Mouse (Mus musculus) gastrocnemius, postnatal 25 days (tissue): Measurements from ENCODE around the gene Cd300lf. TPM values are rescaled to one million over a fixed set of nuclear protein-coding genes. Genes with fewer than 3 reads are reported as not detected.

ENCODE experiments used
- DNase-seq: peaks from one replicate; pipeline ENCODE4 v3.0.0; 2022
- total RNA-seq, 2 experiments: library from RNA; stranded (reverse); gene quantifications; 1 replicate in 1 of 2; 2 replicates in 1 of 2; pipeline ENCODE4 v1.2.3; 2021

The Cd300lf gene
- total RNA-seq, 2 experiments from 2014 or later = not detected

DNA sequence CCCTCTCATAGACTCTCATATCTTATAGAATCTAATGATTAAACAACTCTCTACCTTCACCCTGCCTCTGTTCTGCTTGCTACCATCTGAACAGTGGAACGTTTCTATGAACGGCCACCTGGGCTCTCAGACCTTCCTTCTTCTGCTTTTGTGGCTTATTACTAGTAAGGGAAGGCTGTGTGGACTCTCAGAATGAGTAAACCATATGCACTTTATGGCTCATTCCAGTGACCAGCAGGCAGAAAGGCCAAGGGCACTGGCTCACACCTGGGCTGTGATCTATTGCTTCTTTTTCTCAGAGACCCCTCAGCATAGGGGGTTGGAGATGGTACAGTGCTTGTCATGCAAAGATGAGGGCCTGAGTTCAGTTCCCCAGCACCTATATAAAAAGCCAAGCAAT, 27.2 kb downstream of the Cd300lf start:
- no peak for DNase-seq

DNA sequence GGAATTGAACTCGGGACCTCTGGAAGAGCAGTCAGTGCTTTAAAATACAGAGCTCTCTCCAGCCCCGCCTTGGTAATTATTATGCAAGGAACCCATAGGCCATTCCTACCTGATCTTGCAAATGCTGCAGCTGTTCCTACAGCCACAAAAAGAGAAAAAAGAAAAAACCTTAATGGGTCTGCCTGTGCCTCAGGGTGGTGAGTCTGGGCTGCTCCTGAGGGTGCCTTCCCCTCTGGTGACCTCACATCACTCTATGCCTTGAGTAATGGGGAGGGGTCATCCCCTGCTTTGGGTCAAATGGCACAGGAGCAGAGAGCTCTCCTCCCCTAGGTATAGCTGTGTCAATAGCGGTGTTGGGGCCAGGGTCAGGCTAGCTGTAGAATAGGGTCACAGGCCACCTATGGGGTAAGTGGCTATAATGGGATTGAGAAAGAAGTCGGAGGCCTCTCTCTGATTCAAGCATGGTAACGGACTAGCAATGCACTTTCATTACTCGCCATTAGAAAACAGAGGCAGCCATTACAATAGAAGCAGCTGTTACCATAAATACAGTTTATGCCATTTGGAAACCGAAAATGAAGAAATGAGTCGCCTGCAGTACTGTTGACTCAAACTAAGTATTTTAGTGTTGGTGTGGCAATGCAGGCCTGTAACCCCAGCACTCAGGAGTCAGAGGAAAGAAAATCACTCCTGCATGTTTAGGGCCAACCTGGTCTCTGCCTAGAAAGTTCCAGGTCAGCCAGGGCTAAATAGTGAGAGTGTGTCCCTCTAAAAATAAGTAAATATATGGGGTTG, 28.8 kb downstream of the Cd300lf start:
- no peak for DNase-seq

DNA sequence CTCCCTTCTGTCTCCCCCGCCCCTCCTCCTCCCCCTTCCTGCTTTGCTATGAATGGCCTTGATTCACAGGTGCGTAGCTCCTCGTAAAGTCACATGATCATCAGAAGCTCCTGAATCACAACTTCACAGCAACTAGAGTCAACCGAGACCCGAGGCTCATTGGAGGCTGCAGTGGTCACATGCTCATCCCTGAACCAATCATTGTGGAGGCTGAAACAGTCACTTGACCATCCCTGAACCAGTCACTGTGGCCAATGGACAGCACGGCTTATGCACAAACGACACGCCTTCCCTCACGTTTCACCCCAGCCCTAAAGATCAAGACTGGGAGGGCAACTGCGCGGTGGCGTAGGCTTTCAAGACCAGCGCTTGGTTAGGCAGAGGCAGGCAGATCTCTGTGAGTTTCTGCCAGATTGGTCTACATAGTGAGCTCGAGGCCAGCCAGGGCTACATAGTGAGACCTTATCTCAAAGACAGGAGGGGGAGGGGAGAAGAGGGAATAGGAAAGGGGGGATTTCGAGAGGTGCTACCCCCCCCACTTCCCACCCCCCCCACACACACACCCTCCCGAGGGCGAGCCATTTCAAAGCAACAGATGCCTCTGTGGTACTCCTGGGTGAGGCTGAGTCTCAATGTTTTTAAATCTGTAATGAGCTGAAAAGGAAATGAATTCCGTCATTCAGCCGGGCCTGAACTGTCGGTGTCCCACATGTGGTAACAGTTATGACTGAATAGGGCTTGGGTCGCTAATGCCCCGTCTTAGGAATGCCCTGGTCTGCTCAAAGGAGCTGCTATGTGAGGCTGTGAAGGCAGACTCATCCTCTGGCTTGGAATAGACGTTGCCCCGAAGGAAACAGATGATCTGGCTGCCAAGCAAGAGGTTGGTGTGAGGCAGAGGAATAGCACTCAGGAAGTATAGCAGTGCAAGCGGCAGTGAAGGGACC, 30.1 kb downstream of the Cd300lf start:
- DNase-seq = no peak

DNA sequence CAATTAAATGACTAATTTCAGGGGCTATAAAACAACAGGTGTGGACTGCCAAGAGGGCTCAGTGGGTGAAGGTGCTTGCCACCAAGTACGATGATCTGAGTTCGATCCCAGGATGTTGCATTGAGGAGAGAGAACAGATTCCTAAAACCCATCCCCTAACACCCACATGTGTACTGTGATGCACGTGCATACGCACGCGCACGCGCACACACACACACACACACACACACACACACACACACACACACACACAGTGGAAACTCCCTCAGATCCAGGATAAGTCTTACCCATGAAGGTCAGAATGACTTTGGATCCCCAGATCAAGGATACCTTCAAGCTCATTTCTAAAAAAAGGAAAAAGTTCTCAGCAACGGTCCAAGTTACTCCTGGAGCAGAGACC, 31.7 kb downstream of the Cd300lf start:
- no peak for DNase-seq

DNA sequence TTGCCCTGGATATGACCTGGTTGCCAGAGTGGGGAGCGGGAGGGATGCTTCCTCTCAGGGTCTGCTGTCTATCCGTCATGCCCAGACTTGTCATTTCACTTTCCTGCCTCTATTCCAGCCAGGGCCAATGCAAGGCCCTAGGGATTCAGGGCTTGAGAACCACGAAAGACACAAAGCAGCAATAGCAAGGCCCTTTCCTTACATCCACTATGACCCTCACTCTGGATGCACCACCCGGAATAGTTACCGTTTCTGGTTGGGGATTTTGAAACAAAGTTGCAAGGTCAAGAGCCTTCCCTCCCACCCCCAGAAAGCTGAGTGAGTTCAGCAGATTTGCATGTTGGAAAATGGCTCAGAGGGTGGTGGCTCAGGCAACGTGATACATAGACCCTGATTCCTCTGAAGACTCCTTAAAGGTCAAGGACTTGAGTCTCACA, 32.2 kb downstream of the Cd300lf start:
- no peak for DNase-seq

DNA sequence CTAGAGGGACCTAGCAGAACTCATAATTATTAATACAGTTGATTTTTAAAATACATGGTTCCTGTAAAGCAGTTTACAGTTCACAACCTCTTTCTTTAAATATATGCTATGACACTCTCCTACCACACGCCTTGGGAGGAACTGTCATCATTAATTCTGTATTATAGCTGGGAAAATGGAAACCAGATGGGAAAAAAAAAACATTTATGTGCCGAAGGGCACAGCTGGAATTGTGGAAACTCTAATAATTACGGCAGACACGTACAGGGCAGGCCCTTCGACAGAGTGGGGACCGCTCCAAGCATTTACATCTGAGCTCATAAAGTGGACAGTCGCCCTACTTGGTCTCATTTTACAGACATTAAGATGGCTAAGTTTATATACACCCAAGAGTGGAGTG, 33.1 kb downstream of the Cd300lf start:
- DNase-seq = no peak

DNA sequence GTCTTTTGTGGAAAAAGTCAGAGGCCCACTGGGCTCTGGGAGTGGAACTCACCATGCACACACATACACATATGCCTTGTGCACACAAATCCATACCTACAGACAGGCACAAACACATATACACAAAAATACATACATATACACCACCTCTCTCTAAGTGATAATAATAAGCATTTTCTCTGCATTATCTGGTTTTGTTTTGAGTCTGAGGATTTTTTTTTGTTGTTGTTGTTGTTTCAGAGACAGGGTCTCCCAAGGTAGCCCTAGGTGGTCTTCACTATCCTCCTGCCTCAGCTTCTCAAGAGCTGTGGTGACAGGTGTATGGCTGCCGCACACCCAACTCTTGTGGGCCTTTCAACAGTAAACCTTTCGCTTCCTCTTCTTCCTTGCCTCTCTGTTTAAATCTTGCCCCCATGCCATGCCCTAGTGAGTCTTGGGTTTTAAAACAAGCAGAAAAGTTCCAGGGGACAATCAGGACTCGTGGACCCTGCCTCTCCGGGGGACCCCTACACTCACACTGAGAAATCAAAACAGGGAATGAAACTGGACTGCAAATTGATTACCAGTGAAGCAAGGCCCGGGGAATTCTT, 33.7 kb downstream of the Cd300lf start:
- no peak for DNase-seq

DNA sequence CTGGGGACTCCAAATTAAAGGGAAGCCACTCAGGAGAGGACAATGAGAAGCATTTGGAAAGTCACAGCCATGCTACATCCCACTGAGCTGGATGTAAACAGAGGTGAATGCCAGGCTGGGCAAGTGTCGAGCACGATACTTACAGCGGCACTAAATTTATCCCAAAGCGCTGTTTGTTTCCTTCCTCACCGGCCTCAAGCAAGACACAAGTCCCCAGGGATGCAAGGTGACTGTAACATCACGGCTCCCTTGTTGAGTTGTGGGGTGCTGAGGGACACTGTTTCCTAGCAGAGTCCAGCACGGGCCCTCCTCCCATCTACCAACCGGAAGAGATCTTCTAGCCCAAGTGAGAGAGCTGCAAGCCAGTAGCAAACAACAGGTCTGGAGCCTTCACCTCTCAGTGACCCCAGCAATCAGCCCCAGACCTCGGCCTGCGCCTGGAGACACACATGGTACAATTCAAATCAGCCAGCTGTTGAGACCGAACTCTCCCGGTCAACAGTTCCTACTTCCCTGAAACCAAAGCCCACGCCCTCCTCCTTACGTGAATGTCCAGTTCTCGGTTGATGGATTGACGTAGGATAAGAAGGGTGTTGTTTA, 34.5 kb downstream of the Cd300lf start:
- no peak for DNase-seq

DNA sequence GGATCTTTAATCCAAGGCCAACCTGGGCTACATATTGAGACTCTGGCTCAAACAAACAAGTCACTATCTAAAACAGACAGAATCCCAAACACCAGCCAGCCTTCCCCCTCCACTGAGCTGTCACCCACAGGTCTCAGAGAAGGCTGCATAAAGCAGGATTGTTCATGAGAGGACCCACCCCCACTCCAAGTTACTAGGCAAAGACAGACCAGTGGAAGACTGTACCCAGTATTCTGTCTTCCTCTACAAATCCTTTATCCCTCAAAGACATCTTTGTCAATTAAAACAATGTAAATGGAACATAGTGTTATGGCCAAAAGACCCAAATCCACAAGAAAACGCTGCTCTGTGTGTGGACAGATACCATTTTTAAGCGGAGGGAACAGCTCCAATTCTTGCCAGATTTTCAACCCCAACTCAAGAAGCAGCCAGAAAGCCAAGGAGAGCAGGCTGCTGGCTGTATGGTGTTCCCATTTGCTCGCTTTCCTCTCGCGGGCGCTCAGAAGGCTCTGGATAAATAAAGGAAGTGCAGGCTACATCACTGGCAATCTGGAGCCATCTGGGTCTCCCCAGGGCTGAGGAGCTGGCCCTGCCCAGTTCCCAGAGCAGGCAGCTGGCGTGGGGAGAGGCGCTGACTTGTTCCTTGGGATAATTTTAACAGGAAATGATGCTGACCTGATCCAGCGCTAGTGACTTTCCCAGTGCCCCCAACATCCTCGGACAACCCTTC, 35.4 kb downstream of the Cd300lf start:
- no peak for DNase-seq

DNA sequence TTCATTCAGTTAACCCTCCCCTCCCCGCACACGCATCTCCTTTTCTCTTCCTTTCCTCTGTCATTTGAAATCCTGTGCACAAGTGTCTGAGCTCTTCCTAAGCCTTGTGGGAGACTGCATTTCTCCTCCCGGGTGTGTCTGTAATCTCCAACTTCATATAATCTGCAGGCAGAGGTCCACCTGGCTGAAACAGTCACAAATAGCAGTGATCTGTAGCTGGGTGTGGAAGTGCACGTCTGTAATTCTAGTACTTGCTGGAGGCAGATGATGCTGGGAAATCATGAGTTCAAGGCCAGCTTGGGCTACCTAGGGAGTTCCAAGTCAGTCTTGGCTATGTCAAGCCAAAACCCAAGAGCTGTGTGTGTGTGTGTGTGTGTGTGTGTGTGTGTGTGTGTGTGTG, 41.7 kb downstream of the Cd300lf start:
- DNase-seq = no peak

DNA sequence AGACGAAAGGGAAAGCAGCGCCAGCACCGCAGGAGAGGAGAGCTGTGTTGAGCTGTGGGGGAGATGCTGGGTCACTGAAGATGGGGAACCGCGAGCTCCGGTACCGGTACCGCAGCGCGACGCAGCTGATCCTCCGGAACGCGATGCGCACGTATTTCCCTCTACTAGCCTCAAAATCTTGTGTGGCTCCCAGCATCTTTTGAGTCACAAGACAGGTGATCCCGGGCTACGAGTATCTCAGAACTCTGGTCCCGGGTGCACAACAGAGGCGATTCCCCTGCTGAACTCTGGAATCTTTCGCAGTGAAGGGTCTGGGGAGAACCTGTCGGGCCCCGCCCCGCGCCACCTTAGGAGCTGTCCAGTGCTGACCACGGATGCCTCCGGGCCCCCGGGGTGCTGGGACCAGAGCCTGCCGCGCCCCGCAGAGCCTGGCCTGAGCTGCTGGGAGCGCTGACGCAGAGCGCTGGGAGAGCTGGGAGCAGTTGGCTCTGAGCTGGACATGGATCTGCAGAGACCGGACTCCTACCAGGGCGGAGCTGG, 42.4 kb downstream of the Cd300lf start, which contains the start of gene Rab37:
Gene Rab37, plus strand, starts transcription at position 70 of the 540 bp plus-strand sequence.
- DNase-seq = no peak

DNA sequence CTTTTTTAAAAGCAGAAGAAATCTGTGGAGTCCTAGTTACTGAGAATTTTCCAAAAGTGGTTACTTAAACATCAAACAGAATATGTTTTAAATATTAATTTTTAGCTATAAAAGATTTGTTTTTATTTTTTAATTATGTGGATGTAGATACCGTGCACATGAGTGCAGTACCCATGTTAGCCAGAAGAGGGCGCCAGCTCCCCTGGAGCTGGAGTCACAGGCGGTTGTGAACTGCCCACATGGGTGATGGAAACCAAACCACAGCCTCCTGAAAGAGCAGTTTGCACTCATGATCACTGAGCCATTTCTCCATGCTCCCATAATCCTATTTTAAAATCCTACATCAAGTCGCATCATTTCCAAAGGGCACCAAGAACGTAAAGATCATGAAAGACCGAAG, 43.9 kb downstream of the Cd300lf start:
- DNase-seq = no peak

DNA sequence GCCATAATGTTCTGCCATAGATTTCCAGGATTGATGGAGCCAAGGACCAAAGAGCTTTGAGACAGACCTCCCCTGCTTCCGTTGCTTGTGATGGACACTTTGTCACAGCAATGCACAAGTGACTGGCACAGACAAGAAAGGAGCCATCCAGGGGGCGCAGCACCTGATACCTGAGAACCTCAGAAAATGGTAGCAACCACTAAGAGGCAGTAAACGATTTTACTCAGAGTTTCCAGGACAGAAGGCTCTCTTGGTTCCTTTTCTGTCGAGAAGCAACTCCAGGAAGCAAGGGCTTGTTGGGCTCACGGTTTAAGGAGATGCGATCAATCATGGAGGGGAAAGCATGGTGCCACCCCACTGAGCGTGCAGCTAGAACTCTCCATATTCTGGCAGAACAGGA, 47.6 kb downstream of the Cd300lf start:
- no peak for DNase-seq

DNA sequence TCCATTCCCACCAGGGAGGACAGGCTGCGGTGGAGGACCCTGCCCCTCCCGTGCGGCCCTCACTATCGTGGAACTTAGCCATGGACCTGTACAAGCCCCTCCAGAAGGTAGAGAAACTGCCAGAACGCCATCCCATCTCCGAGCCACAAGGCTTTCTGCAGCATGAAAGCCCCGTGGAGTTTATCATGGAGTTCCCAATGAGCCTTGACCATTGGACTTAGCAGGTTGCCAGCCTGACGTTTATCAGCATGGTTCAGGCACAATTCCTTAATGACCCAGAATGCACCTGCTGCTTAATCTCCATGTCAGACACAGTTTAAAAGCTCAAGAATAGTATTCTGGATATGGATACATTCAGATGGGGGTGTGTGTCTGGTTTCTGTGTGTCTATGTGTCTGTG, 48.7 kb downstream of the Cd300lf start:
- no peak for DNase-seq

DNA sequence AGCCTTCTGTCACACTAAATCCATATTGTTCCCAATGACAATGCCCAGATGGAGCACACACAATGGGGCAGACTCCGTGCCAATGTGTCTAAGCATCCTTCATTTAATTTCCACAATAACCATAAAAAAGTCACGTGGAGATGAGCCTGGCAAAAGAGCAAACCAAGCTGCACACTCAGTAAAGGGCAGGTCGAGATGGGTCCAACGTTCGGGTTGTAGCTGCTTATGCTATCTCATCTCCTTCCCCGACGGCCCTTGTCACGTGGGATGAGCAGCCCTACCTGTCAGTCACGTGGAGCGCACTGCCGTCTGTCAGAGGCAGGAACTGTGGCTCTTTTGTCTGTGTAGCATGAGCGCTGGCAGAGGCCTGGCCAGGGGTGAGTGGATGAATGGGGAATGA, 49.2 kb downstream of the Cd300lf start:
- no peak for DNase-seq

DNA sequence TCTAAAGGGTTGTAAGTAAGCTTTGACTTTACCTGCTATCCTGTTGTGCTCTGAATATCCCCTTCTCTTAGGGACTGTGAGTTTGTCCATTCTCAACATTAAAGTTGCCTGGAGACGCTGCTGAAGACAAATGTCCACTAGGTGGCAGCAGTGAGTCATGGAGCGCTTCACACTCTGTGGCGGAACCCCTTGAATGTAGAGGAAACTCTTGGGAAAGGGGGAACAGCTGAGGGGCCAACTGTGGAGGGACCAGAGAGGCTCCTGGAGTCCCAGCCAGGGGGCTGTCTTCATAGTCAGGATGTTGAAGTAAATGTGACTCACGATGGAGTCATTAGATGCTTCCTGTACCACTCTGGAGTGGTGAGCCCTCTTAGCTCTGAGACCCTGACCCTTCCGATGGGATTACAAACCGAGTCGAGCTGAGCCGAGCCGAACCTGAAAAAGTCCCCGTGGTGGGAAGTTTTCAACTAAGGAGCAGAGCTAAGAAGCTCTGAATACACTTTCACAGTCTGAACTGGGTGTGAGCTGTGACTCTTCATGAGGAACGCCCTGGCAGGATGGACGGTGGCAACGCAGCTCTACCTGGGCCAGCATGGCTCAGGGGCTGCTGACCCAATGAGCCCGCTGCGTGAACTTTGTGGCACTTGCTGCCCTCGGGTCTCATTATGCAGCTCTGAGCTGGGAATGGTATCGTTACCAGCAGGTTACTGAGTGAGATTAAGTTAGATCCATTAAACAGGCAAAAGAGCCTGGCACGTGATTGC, 50.2 kb downstream of the Cd300lf start:
- DNase-seq = no peak

DNA sequence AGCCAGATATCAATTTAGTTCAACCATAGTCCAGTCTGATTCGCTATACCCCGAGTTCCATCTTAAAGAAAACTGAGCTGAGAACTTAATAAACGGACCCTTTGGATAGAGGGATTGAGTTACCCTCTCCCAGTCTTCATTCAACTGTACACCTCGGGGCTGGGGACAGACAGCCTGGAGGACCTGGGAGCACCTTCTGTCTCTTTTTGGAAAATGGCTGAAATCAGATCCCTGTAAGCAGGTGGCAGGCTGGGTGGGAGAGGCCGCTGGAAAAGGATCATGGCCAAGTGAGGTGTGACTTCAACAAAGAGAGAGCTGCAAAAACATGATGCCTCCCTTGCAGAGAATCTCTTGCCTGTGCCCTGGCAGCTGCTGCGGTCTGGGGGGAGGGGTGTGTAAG, 51.6 kb downstream of the Cd300lf start:
- no peak for DNase-seq

DNA sequence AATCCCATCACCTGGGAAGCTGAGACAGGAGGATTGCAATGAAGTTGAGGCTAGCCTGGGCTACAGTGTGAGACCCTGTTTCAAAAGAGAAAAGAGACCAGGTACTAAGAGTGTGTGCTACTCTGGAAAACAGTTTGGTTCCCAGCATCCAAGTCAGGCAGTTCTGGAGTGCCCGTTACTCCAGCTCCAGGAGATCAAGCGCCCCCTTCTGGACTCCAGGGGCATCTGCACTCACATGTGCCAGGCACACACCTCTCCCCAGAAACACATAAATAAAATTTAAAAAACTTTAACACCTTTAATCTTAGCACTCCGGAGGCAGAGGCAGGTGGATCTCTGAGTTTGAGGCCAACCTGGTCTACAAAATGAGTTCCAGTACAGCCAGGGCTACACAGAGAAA, 52.4 kb downstream of the Cd300lf start:
- DNase-seq = no peak

DNA sequence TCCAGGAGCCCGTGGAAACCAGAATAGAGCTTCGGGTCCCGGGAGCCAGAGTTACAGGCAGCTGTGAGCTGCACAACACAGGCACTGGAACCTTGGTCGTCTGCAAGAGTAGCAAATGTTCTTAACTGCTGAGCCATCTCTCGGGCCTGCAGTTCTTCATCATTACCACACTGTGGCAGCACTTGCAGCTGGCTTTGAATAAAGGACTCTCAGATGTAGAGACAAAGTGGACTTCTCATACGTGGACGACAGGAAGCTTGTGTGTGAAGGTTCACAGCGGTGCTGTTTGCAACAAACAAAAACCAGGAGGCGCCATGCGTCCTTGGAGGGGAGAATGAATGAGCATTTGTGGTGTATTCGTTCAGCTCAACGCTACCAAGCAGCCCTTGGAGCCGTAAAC, 52.9 kb downstream of the Cd300lf start:
- no peak for DNase-seq

DNA sequence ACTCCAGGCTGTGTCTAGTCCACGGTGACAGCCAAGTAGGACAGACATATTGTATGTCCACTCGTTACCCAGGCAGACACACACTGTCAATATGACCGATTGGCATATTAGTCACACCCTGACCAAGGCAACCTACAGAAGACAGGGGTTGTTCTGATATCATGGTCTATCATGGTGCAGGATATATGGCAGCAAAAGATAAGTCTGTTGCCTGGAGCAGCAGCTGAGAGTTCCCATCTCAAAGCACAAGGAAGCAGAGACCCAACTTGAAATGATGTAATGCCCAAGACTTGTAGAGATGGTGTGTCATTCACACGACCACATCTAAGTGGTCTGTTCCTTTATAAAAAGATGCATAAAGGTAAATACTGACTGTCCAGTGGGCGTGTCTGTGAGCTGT, 55.1 kb downstream of the Cd300lf start:
- no peak for DNase-seq

DNA sequence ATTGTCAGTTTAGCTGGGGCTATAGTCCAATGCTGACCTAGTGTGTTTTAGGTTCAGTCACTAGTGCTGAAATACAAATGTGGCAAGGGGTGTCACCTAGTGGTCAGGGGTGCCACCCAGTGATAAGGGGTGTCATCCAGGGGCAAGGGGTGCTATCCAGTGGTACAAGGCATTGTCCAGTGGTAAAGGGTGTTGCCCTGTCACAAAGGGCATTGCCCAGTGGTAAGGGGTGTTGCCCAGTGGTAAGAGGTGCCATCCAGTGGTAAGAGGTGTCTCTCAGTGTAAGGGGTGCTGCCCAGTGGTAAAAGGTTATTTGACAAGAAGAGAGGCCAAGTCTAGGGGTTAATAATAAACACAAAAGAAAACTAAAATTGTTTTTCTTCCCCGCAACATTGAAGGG, 56.4 kb downstream of the Cd300lf start:
- no peak for DNase-seq
